Mouse (Mus musculus): ENCODE measurements at regions not wholly inside any gene's neighbourhood (a gene's known extent, or its start where the extent isn't known, plus 50 kb on each side); places are given as distances from the start of the nearest gene placed in this dataset.

DNA sequence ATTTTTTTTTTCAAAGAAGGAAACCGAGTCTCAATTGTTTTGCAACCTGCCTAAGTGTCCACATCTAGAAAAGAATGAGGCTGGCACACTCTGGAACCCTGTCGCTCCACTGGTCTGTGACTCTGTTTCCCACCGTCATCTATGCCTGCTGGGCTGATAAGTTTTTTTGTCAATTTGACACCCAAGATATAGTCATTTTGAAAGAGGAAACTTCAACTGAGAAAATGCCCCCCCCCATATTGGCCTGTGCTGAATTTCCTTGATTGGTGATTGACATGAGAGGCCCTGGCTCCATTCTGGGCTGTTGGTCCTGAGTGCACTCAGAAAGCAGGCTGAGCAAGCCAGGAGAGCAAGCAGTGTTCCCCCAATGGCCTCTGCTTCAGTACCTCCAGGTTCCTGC is 71.6 kb upstream of the Vps8 start:
- no peak for TF ChIP-seq GATA1 (IDR thresholded peaks at IDR 0.05; ENCODE audit: low read length)
- TF ChIP-seq TAL1 (IDR thresholded peaks at IDR 0.05; ENCODE audit: low read length) = no peak
